ENCODE assay signal across 18 mouse cellular contexts in genomic region chr1:70918173-70919036, GRCm38 (mm10).
DNase-seq lines count a peak whose midpoint lies in the region; ATAC-seq and TF ChIP-seq lines count a peak whose summit lies in the region.
"Had no signal": no experiment of that assay in that cellular context is flagged by ENCODE, and none has a peak within 500 bp of the region (broad histone marks: within the 10 kb centered on the region; RNA-seq: fewer than 3 reads in every experiment).

No protein-coding gene starts in this region.

- TF ChIP-seq CTCF in C2C12 (IDR thresholded peaks at IDR 0.05; ENCODE audit: control insufficient read depth, insufficient read depth, insufficient read length): no peak

- peak; percentile 96 for ATAC-seq in liver, embryonic 15.5 days (ENCODE audit: insufficient read depth)
- ATAC-seq in erythroid progenitor cell, adult 5-6 weeks (replicated peaks; ENCODE audit: low FRiP score, poor library complexity, severe bottlenecking): no peak
- ATAC-seq: forebrain, embryonic 13.5 days; intestine, postnatal 0 days; midbrain, embryonic 13.5 days had no signal

- no peak overlapping the region for H3K4me3 ChIP-seq in C2C12 (ENCODE audit: insufficient read depth, poor library complexity, severe bottlenecking)
- peak overlapping the region; percentile 11; the same call in 1 of the 2 replicates for H3K4me3 ChIP-seq in liver, embryonic 15.5 days (replicated peaks)
- H3K4me3 ChIP-seq: embryonic facial prominence, embryonic 10.5 days; forebrain, embryonic 13.5 days; hindbrain, embryonic 12.5 days; midbrain, embryonic 13.5 days; stomach, embryonic 15.5 days had no signal

- H3ac ChIP-seq in C2C12 (ENCODE audit: control insufficient read depth, insufficient read length, low read depth): no peak overlapping the region

- H3K79me3 ChIP-seq in C2C12 (ENCODE audit: low read depth): no peaks in the 10 kb centered on the region

- no peaks in the 10 kb centered on the region for H3K9me3 ChIP-seq in liver, embryonic 15.5 days (replicated peaks)
- H3K9me3 ChIP-seq: embryonic facial prominence, embryonic 10.5 days; forebrain, embryonic 13.5 days; hindbrain, embryonic 12.5 days; midbrain, embryonic 13.5 days; stomach, embryonic 15.5 days had no signal

- peak overlapping the region; percentile 44 for H3K4me2 ChIP-seq in liver, embryonic 15.5 days
- H3K4me2 ChIP-seq: forebrain, embryonic 13.5 days; hindbrain, embryonic 12.5 days; midbrain, embryonic 13.5 days; stomach, embryonic 15.5 days had no signal

- WGBS in liver, embryonic 15.5 days (ENCODE audit: insufficient replicate concordance): 40% methylated on average over 2 of the region's 2 CpGs

- peak; percentile 8 for DNase-seq in adrenal gland, adult 2 months
- no peak for DNase-seq in adrenal gland, adult 8-10 months
- DNase-seq in c-Kit-positive CD71-positive TER-119-negative erythroid progenitor cells, embryonic 14.5 days (ENCODE audit: low read depth): peak; percentile 11
- DNase-seq in layer of hippocampus, adult 9-10 months (ENCODE audit: low spot score): no peak
- DNase-seq in cerebellum, adult 8-10 months: no peak
- DNase-seq: B cell, adult 2 months; cerebellum, postnatal 14 days; kidney, postnatal 36 days; thymus, postnatal 25 days had no signal

- H3K36me3 ChIP-seq in C2C12 (ENCODE audit: control insufficient read depth, insufficient read depth): no peaks in the 10 kb centered on the region
- H3K36me3 ChIP-seq in liver, embryonic 15.5 days (replicated peaks): no peaks in the 10 kb centered on the region
- H3K36me3 ChIP-seq: embryonic facial prominence, embryonic 10.5 days; hindbrain, embryonic 12.5 days; midbrain, embryonic 13.5 days; stomach, embryonic 15.5 days had no signal

- no peaks in the 10 kb centered on the region for H3K27me3 ChIP-seq in C2C12 (ENCODE audit: control insufficient read depth, insufficient read depth, insufficient read length)
- H3K27me3 ChIP-seq in liver, embryonic 15.5 days: no peaks in the 10 kb centered on the region
- H3K27me3 ChIP-seq: forebrain, embryonic 13.5 days; hindbrain, embryonic 12.5 days; midbrain, embryonic 13.5 days; stomach, embryonic 15.5 days had no signal

- peak overlapping the region; percentile 88 for H3K27ac ChIP-seq in liver, embryonic 15.5 days (replicated peaks)
- H3K27ac ChIP-seq: embryonic facial prominence, embryonic 10.5 days; forebrain, embryonic 13.5 days; hindbrain, embryonic 12.5 days; midbrain, embryonic 13.5 days; stomach, embryonic 15.5 days had no signal

- H3K9ac ChIP-seq in liver, embryonic 15.5 days: peak overlapping the region; percentile 31; the same call in 1 of the 2 replicates
- H3K9ac ChIP-seq: forebrain, embryonic 13.5 days; hindbrain, embryonic 12.5 days; midbrain, embryonic 13.5 days; stomach, embryonic 15.5 days had no signal

- H3K79me2 ChIP-seq in C2C12 (ENCODE audit: control insufficient read depth, insufficient read depth): no peaks in the 10 kb centered on the region

- peaks cover 17% of the 10 kb centered on the region for H3K4me1 ChIP-seq in liver, embryonic 15.5 days (replicated peaks)
- H3K4me1 ChIP-seq: embryonic facial prominence, embryonic 10.5 days; forebrain, embryonic 13.5 days; hindbrain, embryonic 12.5 days; stomach, embryonic 15.5 days had no signal

TF ChIP-seq in C2C12, 6 proteins besides CTCF, POLR2A, EP300 and RAD21:
- peak; percentile 56 for TF ChIP-seq CEBPB (IDR thresholded peaks at IDR 0.05; ENCODE audit: low read depth)
- TF ChIP-seq MYOD1 (IDR thresholded peaks at IDR 0.05; ENCODE audit: control insufficient read depth, insufficient read length, low read depth): peak; percentile 90
- no peak for TF ChIP-seq MYOG (IDR thresholded peaks at IDR 0.05; ENCODE audit: control insufficient read depth, extremely low read depth, insufficient read length)
- peak; percentile 84 for TF ChIP-seq FOSL1 (IDR thresholded peaks at IDR 0.05; ENCODE audit: insufficient read depth, low read length, poor library complexity, severe bottlenecking)
- TF ChIP-seq MAX (IDR thresholded peaks at IDR 0.05): no peak
- TF ChIP-seq USF1 (IDR thresholded peaks at IDR 0.05; ENCODE audit: low read depth): no peak

Comparison
In these comparisons a context has a peak if more than half of its experiments do, and no peak if none do; other contexts are left out.
1. DNase-seq: peak in adrenal gland, adult 2 months (single experiment) and c-Kit-positive CD71-positive TER-119-negative erythroid progenitor cells, embryonic 14.5 days (single experiment); none in adrenal gland, adult 8-10 months (single experiment), layer of hippocampus, adult 9-10 months (single experiment) and cerebellum, adult 8-10 months (single experiment).